Mouse (Mus musculus): ENCODE results near the gene Rab42.

DNA sequence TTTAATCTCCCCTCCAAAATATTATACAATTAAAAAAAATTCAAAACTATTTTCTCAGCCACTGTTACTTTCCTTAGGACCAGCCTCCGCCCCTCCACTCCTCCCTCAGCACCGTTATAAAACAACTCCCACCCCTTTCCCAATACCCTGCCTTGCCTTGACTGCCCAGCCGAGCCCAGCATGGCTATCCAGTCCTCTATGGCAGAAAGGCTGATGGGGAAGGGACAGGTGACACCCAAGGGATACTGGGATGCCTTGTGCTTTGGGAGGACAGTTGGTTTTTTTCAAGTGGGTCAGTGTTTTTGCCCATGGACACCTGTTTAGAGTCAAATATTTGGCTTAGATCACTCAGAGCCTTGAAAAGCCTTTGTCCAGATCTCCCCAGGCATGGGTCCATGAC lies 28.8 kb upstream of the Rab42 start:
- no peak for TF ChIP-seq CTCF (IDR thresholded peaks at IDR 0.05; ENCODE audit: control insufficient read depth, insufficient read depth, insufficient replicate concordance, low read depth, low read length)
- TF ChIP-seq POLR2A (IDR thresholded peaks at IDR 0.05; ENCODE audit: control insufficient read depth, low read depth, low read length): no peak
